Mouse (Mus musculus) B cell, adult 67 days (primary cell): ENCODE measurements around the gene Higd1c. TPM values are rescaled to one million over a fixed set of nuclear protein-coding genes. Genes with fewer than 3 reads are reported as not detected.

Experiments
- total RNA-seq, 2 experiments: library from RNA; stranded (reverse); gene quantifications; 4 replicates each; pipeline ENCODE4 v1.2.4; 2023

Gene Higd1c
- total RNA-seq: not detected

DNA sequence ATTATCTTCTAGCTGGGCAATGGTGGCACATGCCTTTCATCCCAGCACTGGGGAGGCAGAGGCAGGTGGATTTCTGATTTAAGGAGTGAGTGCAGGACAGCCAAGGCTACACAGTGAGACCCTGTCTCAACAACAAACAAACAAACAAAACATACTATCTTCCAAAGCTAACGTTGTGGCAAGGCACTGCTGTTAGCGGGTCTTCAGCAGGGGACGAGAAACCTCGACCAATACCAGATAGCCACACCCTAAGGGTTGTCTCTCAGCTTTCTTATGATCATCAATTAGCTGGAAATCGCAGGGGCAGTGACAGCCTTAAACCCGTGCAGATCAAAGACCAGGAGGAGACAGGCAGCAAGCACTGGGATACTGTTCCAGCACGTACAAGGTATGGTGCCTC lies at the start of gene Higd1c:
Gene Higd1c (plus strand): TSS at position 301 of the 400 bp plus-strand sequence.

GRCm38 (mm10) chr15:100334629-100335028 lies 29.7 kb upstream of the Higd1c start, which contains the start of gene Mettl7a3:
Gene Mettl7a3, plus strand, starts transcription at chr15:100334929.

GRCm38 (mm10) chr15:100352711-100353250 lies 11.6 kb upstream of the Higd1c start, which contains the start of the genes Methig1 and Mettl7a2:
Gene Methig1, plus strand, starts transcription at chr15:100353149.
Gene Mettl7a2, plus strand, starts transcription at chr15:100353200.

DNA sequence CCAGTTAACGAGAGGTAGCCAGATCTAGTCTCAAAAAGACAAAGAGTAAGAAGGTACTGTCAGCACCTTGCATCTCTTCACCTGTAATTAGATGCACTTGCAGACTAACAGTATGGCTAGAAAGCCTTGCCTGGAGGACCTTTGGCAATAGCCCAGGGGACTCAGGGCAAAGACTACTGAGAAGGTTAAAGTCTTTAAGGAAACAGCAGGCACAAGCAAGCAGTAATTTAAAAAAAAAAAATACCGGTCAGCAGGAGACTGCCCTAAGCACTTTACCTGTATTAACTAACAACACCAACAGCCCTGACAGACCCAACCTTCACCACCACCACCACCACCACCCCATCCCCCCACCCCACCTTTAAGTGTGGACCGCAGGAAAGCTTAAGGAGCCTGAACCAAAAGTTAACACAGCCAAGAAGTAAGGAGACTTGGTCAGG lies 57.4 kb downstream of the Higd1c start, which contains the start of gene Gm5475:
Gene Gm5475 (plus strand): TSS at position 390 of the 440 bp plus-strand sequence.

GRCm38 (mm10) chr15:100424396-100425122 lies 60.2 kb downstream of the Higd1c start, which contains the start of gene Slc11a2:
Gene Slc11a2, minus strand, starts transcription at chr15:100425072.

Other genes with a start within 250 kb of the Higd1c start
- gene Atf1, start 136.7 kb upstream of the Higd1c start, total RNA-seq: 10 to 100 TPM; 67.8 to 76.6 TPM
- gene Tmprss12, start 83.7 kb upstream of the Higd1c start, total RNA-seq: not detected
- 10 to 100 TPM; 15.5 to 18.8 TPM for gene Mettl7a1, start 60.4 kb upstream of the Higd1c start, total RNA-seq
- not detected for gene Mettl7a3, start 29.6 kb upstream of the Higd1c start, total RNA-seq
- not detected for gene Methig1, start 11.4 kb upstream of the Higd1c start, total RNA-seq
- under 1 TPM in 1 of 2 experiments, not detected in 1; 0.50 TPM for gene Mettl7a2, start 11.3 kb upstream of the Higd1c start, total RNA-seq
- gene Gm5475, start 57.6 kb downstream of the Higd1c start, total RNA-seq: not detected
- gene Slc11a2, start 60.5 kb downstream of the Higd1c start, total RNA-seq: 10 to 100 TPM; 21.4 to 21.9 TPM
- gene Letmd1, start 104.5 kb downstream of the Higd1c start, total RNA-seq: 10 to 100 TPM; 42.2 to 44.9 TPM
- 1 to 10 TPM; 4.2 to 6.2 TPM for gene Csrnp2, start 130.9 kb downstream of the Higd1c start, total RNA-seq
- 10 to 100 TPM in 1 of 2 experiments, 1 to 10 TPM in 1; 8.3 to 11.7 TPM for gene Tfcp2, start 187.5 kb downstream of the Higd1c start, total RNA-seq
- 10 to 100 TPM; 74.9 to 78.3 TPM for gene Pou6f1, start 235.4 kb downstream of the Higd1c start, total RNA-seq